Mouse (Mus musculus) CH12.LX (cell line): ENCODE data around the gene Clspn.

ENCODE experiments used
- CHD1 ChIP-seq: IDR thresholded peaks from 2 replicates; pipeline ENCODE4 v1.6.1; 2012; ENCODE audit warnings: low read depth, low read length, improper control_type of control experiment, inconsistent platforms
- CTCF ChIP-seq, 2 experiments: IDR thresholded peaks in 1 of 2; conservative IDR thresholded peaks in 1 of 2; 2 replicates each; pipeline ENCODE4 v1.5.1; 2011 to 2012; ENCODE audit warnings: low read depth in 2 of 2, low read length in 2 of 2, improper control_type of control experiment in 1 of 2, inconsistent platforms in 1 of 2, mild to moderate bottlenecking in 1 of 2, moderate library complexity in 1 of 2
- KAT2A ChIP-seq: IDR thresholded peaks from 2 replicates; pipeline ENCODE4 v1.6.1; 2012; ENCODE audit warnings: low read length, improper control_type of control experiment, inconsistent platforms; ENCODE audit not compliant: insufficient replicate concordance
- SIN3A ChIP-seq: IDR thresholded peaks from 2 replicates; pipeline ENCODE4 v1.6.1; 2012; ENCODE audit warnings: low read length, improper control_type of control experiment, inconsistent platforms
- USF1 ChIP-seq: IDR thresholded peaks from 2 replicates; pipeline ENCODE4 v1.6.1; 2014; ENCODE audit warnings: low read depth, mild to moderate bottlenecking, inconsistent platforms, low read length, improper control_type of control experiment

DNA sequence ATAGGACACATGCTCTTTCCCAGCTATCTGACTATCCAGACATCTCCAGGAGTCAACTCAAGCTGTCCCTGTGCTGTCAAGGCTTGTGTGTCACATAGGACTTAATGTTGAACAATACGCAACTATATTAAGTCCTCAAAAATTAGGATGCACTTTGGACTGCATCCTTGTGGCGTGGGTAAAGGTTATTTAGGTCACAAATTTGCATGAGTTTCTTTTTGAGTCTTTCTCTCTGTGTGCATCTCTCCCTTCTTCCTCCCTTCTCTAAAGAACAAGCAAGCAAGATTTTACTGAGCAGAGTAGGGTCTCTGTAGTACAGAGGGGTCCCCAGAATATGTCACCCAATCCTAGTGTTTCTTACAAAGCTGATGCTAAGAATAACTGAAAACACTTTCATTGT, 10.6 kb upstream of the Clspn start:
- TF ChIP-seq CTCF (conservative IDR thresholded peaks at IDR 0.05 in 1 of 2, IDR thresholded peaks at IDR 0.05 in 1 of 2; ENCODE audit: low read depth in 2 of 2, low read length in 2 of 2): no peak
- TF ChIP-seq CHD1: no peak
- no peak for TF ChIP-seq SIN3A
- no peak for TF ChIP-seq USF1
- no peak for TF ChIP-seq KAT2A
